Mouse (Mus musculus) testis, adult 2 months (tissue): ENCODE measurements at regions not wholly inside any gene's neighbourhood (a gene's known extent, or its start where the extent isn't known, plus 50 kb on each side); places are given as distances from the start of the nearest gene placed in this dataset.

Experiments used
- CTCF ChIP-seq: fragments of 200-500 bp; IDR thresholded peaks from 2 replicates; pipeline ENCODE4 v1.5.1; 2012; ENCODE audit warnings: low read depth, mild to moderate bottlenecking, inconsistent platforms, low read length, moderate library complexity; ENCODE audit not compliant: control insufficient read depth, insufficient read depth, insufficient replicate concordance
- POLR2A ChIP-seq: fragments of 200-500 bp; IDR thresholded peaks from 2 replicates; pipeline ENCODE4 v1.6.1; 2012; ENCODE audit warnings: low read depth, mild to moderate bottlenecking, inconsistent platforms, low read length, moderate library complexity; ENCODE audit not compliant: control insufficient read depth

DNA sequence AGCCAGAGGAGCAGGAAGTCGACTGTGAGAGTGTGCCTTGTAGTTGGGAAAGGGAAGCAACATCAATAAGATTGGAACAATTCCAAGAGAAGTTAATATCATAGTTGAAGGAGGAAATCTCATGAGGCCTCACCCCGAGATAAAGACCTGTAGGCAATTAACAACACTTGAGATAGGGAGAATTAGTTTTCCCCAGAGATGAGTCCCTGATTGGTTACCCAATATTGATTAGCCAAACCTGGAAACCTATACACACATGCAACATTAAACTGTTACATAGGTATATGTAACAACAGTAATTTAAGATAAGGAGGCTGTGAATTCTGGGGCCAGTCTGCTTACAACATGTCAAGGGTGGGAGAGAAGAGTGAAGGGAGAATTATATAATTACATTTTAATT, 516.2 kb downstream of the Epha7 start:
- TF ChIP-seq CTCF (no peak), POLR2A (no peak)
